Mouse (Mus musculus) megakaryocyte, adult 5-6 weeks (primary cell): Measurements from ENCODE around the gene Gm21973. TPM values are rescaled to one million over a fixed set of nuclear protein-coding genes. Genes with fewer than 3 reads are reported as not detected.

ENCODE experiments used
- ATAC-seq: 2 replicates; pipeline ENCODE4 v1.8.0; 2016; ENCODE audit warnings: mild to moderate bottlenecking, inconsistent platforms; ENCODE audit not compliant: poor library complexity, severe bottlenecking
- total RNA-seq, 2 experiments: library from RNA; stranded (forward) in 1 of 2; stranded (reverse) in 1 of 2; fragments of 153-499, 151-499 nt in 1 of 2; fragments of 221-1000, 200-1000 nt in 1 of 2; gene quantifications; 2 replicates each; pipeline versions ENCODE4 v1.2.3 to v1.2.4; 2015 to 2017

The Gm21973 gene
- total RNA-seq (2015) (0.64 TPM in 1 of 2 replicates, not detected in the other), total RNA-seq (2017) (not detected in 2 replicates)

DNA sequence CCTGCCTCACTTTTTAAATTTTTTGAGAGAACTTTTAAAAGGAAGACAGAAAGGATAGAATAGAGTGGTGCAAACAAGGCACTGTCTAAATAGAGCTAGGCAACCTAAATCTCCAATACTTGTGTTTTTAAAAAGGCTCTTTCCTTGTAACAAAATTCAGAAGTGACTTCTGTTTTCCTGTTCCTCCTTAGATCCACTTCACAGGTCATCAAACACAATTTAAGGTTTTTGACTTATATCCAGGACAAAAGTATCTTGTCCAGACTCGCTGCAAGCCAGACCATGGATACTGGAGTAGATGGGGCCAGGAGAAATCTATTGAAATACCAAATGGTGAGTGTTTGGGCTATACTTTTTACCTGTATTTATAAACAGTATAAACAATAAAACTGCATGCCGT, at the start of gene Gm21973:
TSS of gene Gm21973 (plus strand) at position 301 of the 400 bp plus-strand sequence.
- ATAC-seq = no peak

DNA sequence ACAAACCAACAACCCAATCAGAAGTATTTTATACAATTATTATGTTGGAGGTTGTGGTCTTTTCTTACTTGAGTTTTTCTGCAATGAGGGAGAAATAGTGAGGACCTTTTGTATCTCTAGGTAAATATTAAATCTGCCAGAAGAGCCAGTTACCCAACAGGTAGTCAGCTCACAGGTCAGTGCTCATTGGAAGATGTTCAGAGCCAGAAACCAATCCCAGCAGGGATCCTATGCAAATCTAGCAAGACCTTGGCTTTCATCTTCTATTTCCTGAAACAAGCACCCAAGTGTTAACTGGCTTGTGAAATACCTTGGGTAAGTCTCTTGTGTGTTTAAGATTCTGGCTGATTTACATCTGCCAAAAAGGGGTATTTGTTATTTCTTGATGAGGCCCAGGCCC, 48.8 kb upstream of the Gm21973 start:
- no peak for ATAC-seq

DNA sequence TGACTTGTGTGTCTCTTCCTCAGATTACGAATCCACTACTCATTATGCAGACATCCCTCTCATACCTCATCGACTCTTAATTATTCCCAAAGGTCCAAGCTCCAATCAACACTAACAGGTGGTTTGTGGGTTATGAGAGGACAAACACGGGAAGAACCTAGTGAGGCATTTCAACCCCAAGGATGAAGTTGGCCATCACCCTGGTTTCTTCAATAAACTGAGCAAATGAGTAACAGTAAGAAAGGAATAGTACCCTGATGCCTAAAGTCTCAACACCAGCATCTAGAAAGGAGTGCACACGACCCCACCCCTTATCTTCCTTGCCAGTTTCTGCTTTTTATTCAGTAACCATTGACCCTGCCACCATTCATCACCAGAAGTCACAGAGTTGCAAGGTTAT, 47.7 kb upstream of the Gm21973 start:
- ATAC-seq = no peak

DNA sequence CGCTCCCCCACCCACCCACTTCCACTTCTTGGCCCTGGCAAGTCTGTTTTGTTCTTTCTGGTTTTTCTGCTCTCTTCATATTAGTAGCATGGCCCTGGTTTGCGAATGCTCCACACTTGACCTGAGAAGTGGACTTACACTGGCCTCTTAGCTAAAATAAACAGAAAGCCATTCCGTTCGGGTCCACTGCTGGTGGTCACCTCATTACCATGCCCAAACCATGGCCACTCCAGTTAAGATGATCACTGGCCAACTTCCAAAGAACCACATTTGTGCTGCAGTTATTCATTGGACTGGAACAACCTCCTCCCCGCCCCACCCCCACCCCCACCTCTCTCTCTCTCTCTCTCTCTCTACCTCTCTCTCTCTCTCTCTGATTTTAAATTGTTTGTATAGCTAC, 43.6 kb upstream of the Gm21973 start:
- ATAC-seq = no peak

DNA sequence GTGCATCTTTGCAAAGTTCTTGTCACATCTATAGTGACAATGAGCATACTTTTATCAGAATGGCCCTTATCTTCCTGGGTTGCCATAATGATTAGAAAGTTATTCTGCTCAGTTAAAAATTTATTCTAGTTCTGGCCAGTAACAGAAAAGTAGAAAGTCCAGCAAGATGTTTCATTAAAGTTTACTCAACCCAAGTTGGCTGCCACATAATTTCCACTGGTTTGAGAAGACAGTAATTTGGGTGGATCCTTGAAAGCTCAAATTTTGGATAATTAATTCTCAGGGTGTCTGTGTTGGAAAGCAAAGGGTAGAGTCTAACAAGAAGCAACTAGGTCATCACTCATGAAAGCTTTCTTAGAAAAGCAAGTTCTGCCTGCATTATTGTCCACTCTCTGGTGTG, 41.5 kb upstream of the Gm21973 start:
- no peak for ATAC-seq

DNA sequence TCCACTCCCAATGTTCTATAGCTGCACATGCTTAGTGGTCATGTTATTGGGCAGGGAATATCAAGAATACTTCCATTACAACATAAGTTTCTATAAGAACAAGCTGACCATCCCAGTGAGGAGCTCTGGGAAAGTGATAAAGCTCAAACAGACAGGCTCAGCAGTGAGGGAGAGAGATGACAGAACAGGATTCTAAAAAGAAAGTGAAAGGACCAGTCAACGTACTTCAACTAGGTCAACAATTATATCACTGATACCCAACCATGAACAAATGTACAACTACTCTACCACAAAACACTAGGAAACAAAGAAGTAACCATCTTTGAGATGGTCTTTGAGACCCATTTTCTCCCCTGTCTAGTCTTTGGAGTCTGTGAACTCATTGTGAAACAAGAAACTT, 28.6 kb upstream of the Gm21973 start:
- ATAC-seq = no peak

DNA sequence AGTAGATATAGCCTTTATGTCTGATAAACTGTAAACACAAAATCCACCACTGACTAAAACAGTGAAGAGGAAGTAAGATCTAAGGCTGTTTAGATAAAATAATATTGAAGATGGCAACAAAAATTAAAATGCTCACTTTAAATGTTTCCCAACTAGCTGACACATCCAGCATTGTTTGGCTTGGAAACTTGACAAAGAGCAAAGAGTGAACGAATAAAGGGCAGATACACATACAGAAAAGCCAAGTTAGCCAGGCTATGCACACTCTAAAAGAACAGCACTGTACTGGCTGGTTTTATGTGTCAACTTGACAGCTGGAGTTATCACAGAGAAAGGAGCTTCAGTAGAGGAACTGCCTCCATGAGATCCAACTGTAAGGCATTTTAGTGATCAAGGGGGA, 27.1 kb upstream of the Gm21973 start:
- ATAC-seq = no peak

DNA sequence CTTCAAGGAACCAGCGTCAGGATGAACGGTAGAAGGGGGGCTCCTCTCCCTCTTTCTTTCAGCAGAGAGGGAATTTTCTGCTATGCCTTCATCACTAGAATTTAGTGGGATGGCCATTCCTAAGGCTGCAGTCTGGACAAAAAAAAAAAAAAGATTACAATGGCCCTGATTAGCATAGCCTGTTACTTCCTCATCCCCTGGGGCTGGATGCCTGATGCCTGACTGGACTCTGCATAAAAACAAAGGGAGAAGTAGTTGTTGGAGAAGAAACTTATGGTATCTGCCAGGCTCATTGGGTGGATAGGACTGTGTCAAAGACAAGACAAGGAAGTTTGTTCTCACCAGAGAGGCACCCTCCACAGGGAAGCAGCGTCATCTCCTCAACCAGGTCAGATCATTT, 25.7 kb upstream of the Gm21973 start:
- no peak for ATAC-seq

DNA sequence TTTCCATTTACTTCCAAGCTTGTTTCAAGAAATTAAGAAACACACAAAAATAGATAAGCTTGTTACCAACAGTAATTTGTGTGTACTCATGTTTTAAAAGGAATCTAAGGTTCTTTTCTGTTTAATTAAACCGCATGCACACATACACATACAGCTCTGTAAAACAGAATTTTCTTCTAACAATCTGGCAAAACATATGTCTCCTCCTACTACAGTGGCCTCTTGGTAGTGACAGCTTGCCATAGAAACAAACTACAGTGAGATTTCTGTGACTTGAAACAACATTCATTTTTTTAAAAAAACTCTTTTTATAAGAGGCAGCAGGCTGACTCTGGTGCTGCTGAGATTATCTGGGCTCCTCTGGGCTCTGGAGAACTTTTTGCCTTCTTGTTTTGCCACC, 18.7 kb upstream of the Gm21973 start:
- no peak for ATAC-seq

DNA sequence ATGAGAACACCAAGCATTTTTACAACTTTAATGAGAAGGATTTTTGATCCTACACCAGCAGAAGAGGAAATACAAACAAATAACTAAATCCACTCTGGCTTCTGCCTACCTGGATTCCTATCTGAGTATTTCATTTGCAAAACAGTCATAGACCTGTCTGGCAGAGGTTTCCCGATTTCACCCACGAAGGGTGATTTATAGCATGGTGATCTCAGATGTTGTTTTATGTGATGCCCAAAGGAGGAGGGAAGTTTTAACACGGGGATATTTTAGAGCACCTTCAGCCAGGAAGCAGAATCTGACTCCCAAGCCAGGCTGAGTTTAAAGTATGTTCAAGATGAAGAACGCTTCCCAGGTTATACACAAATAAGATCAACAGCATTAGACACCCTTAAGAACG, 13.4 kb upstream of the Gm21973 start:
- no peak for ATAC-seq

DNA sequence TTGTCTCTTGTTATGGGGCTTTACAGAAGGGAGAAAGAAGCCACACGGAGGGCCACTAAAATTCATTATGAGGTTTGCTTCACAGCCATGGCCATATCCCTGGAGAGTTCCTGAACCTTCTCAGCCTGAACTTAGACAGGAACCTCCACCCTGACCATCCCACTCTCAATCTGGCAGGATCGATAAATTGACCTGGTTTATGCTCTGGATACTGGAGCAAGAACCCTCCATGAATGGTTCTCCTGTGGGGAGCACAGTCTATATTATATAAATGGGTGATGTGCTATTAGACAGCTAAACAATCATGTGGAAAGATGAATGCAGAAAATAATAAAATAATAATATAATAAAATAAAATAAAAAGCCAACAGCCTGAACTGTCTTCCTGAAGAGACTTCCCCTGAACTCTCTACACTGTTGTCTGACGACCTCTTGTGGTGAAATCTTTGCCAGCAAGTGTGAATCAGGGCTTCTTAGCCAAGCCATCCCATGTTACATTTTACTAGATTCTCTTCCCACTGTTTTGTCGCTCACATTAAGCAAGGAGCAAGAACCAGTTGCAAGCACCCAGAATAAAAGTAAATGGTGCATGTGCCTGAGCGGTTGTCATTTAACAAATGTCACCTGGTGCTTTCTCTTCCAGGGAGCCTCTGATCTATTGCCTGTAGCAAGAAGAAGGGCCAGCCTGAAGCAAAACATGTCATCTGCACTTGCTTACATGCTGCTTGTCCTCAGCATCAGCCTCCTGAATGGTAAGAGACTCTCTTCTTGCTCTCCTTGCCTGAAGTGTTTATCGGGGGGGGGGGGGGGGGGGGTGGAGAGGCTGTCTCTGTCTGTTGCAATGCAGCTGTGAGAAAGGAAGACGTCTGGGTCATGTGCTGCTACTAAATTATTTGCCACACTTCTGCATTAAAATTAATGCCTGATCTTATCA, 11.4 kb upstream of the Gm21973 start:
- ATAC-seq = no peak

DNA sequence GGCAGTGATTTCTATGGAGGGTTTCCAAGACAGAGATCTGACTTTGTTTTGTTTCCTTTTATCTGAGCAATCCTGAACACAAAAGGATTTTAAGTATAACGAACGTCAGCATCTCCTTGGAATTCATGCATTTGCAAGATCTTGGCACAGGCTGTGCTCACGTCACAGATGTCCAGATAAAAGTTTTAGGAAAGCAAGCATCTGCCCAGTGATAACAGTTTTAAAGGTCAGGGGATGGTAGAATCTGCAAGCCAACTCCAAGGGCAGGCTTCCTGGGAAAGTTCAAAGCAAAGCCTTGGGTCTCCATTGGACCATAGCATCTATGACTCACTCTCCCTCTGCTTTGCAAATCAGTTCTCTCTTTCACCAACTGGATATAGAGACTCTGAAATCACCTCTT, 5.4 kb downstream of the Gm21973 start:
- ATAC-seq = no peak

DNA sequence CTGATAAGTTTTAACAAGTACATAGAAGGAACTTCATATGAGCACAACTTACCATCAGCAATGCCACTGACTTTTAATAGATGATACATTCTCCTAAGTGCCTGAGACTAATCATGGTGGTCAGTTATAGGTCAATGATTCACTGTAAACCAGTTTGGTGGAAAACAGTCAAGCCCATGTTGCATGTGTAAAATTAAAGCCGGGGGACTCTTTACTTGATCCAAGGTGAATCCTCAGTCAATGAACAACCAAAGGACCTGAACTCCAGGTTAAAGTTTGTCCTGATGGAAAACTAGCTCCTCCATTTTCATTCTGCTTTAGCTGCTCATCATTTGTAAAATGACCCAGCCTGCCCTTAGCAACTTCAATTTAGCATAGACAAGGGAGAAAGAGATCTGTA, 7.4 kb downstream of the Gm21973 start:
- no peak for ATAC-seq

DNA sequence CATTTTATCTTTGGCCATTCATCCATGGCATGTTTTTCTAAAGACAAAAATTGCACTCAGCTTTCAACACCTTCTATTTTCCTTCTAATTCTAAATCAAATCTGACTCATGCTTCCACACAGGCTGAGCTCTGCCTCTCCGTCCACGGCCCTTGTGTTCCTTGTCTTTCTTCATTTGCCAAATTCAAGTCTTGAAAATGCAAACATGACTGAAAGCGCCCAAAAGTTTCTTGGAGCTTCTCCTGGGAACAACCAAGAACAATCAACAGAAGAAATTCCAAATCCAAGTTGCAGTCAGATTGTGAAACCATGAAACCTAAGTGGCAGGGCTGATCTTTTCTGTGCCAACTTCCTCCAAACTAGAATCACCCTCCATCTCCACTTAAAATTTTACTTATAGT, 13.4 kb downstream of the Gm21973 start:
- no peak for ATAC-seq

DNA sequence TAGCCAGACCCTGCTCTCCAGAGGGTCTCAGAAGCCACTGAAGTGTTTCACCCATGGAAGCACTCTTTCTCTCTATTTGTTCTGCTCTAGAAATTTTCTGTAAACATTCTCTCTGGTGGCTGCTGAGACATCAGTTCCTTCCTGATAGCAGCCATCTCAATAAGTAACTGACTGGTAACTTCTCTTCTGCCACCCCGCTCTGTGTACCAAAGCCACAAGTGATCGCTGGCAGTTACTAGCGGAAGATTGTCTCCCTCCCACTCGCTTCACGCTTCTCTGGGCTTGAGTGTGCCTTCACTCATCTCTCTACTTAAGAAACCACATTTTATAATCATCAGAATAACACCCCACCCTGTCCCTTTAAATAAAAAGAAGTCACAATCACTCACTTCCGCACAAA, 21.9 kb downstream of the Gm21973 start:
- ATAC-seq = no peak

DNA sequence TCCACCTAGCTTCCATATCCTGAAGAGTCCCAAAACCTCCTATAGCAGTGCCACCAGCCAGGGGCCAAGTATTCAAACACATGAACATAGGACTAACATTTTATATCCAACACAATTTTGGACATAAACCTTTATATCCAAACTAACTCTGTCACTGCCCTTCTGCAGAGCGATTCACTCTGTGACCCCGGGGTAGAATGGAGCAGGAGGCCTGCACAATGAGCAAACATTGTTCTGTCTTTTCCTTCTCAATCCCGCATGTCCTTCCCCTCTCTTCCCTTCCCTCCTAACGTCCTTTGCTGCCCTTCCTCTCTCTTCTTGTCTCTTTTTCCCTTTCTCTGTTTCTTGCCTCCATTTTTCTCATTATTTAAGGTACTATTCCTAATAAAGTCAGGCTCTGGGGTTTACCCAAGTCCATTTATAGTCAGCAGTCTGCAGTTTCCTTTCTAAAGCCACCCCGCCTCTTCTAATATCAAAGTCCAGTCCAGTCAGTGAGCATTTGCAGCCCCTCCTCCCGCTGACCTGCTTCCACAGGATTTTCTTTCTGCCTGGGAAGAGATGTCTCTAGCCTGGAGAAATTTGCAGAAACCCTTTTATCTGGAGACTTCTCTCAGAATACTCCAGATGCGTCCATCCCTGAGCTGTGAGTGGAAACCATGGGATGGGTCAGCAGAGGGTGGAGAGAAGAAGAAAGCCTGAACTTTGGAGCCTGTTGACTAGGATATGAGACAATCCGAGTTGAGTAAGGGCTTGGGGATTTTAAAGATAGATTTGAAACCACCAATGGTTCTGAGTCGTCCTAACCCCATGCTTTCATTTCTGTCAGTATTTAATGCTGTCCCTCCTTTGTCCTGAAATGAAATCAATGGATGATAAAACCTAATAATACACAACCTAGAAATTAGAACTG, 33.1 kb downstream of the Gm21973 start, which contains the start of gene Agxt2:
TSS of gene Agxt2 (plus strand) at position 494 of the 910 bp plus-strand sequence.
- ATAC-seq = no peak

DNA sequence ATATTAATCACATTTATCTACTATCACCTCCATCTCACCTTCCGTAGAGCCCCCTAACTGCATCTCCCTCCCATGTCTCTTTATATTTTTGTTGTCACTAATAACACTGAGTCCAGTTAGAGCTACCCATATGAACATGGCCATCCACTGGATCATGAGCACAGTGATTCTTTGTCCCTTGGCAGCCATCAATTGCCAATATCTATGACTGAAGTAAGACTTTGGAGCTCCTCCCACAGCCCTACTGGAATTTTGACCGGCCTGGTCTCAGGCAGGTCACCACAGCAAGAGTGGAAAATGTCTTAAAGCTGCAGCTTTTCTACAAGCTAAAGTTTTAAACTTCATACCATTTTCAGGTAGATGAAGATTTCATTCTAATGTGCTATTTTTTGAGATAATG, 41.2 kb downstream of the Gm21973 start:
- ATAC-seq = no peak

DNA sequence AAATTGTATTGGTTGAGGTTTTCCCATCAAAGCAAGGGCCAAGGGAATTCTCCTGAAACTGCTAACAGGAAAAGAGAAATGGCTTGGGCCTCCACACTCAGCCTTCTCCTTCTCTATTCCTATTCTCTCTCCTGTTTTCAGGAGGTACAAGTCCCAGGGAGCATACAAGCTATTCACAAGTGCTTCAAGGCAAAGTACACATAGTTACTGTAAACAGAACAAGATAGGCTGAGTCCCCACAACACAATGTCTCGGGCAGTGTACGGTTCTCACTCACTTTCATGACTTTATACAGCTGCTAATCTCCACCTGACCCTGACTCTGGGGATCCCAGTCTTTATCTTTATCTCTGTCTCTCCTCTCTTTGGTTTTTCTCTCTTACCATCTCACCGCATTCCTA, 50.2 kb downstream of the Gm21973 start:
- no peak for ATAC-seq

DNA sequence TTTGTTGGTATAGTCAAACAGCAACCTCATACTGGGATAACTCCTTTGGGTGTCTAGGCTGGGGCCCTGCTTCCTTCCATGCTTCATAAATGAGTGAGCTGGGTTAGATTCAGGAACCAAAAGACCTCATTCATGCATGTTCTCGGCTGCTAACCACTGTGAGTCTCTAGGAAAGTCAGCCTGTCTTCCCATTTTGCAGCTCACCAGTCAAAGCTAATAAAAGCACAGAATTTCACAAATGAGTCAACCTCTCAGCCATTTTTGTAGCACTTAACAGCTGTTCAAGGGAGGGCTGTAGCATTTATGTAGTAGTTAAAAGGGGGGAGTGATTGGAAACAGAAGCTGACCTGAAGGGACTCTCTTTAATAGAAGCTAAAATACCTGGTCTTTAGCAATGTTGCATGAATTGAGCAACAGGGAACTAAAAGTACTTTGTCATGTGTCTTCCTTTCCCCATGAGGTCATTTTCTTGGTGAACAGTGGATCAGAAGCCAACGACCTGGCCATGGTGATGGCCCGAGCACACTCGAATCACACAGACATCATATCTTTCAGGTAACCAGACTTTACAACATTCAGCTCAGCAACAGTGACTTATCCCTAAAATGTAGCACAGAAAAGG, 53.3 kb downstream of the Gm21973 start:
- ATAC-seq = no peak

DNA sequence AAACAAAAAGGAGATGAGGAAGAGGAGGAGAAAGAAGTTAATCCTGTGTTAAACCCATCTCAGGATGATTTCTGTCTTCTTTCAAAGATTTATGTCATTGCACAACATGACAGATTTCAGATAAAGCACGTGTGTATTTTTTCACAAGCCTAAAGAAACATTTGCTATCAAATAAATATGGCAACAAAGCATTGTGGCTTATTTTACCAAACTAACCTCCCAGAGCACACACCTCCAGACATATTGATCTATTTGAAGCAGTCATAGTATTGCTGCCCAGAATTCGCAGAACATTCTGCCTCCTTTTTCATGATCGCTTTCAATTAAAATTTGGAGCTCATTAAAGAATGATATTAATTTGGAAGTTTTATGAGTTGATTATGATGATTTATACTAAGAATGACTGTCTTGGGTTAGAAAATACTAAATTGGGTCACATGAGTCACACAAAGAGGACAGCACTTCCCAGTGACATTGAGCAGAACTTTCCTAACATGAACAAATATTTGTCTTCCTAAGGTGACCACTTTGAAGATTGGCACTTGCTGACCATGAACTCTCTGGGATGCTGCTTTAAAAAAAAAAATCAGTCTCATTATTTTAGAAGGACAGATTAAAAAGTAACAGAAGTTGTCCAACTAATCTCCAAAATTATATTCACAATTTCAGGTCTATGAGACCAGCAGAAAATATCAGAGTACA, 54.7 kb downstream of the Gm21973 start:
- ATAC-seq = no peak

DNA sequence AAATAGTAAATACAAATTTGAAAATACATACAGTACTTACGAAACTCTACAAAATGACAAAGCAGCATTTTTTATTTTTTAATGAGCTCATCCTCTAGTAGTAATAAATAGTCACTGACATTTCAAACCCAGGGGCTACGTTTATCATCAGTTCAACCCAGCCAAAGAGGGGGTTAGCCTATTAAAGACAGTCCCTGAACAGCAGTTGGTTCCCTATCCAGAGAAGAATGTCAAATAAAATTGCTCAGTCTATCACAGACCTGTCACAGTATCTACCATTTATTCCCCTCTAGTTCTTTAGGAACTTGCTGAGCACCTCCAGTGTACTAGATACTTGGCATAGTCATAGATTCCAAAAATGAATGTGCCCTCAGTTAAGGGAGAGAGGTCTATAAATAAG, 62.1 kb downstream of the Gm21973 start:
- no peak for ATAC-seq
